Mouse (Mus musculus) neural tube, embryonic 10.5 days (tissue): Measurements from ENCODE around the gene Plcxd2.
A peak's percentile ranks its signal among the peaks of the same experiment; 100 is the strongest.

Experiments
- DNase-seq: peaks from one replicate; pipeline ENCODE4 v3.0.0-alpha.2; 2017; ENCODE audit warnings: low spot score; ENCODE audit errors: extremely low spot score

The Plcxd2 gene

GRCm38 (mm10) chr16:45940701-45941100 lies 69.3 kb downstream of the Plcxd2 start:
- no peak for DNase-seq

GRCm38 (mm10) chr16:45939436-45939835 lies 70.6 kb downstream of the Plcxd2 start:
- no peak for DNase-seq

- no peak for DNase-seq
Observed at GRCm38 (mm10) chr16:45937381-45937780, 72.6 kb downstream of the Plcxd2 start.

GRCm38 (mm10) chr16:45936521-45936920 lies 73.5 kb downstream of the Plcxd2 start:
- no peak for DNase-seq

GRCm38 (mm10) chr16:45935956-45936483 lies 74.0 kb downstream of the Plcxd2 start:
- no peak for DNase-seq

GRCm38 (mm10) chr16:45934721-45935407 lies 75.2 kb downstream of the Plcxd2 start:
- DNase-seq: no peak

- DNase-seq: no peak
Observed at GRCm38 (mm10) chr16:45930308-45930707, 79.7 kb downstream of the Plcxd2 start.

- no peak for DNase-seq
Observed at GRCm38 (mm10) chr16:45928090-45928489, 81.9 kb downstream of the Plcxd2 start.

GRCm38 (mm10) chr16:45927601-45928000 lies 82.4 kb downstream of the Plcxd2 start:
- no peak for DNase-seq

GRCm38 (mm10) chr16:45926875-45927274 lies 83.1 kb downstream of the Plcxd2 start:
- no peak for DNase-seq

GRCm38 (mm10) chr16:45923731-45924424 lies 86.1 kb downstream of the Plcxd2 start:
- DNase-seq: peak; percentile 46

GRCm38 (mm10) chr16:45922546-45923229 lies 87.3 kb downstream of the Plcxd2 start:
- no peak for DNase-seq

GRCm38 (mm10) chr16:45919572-45919971 lies 90.4 kb downstream of the Plcxd2 start:
- DNase-seq: no peak
